Mouse (Mus musculus) myocyte (in vitro differentiated cells): ENCODE results near the gene Cacnb2. TPM values are rescaled to one million over a fixed set of nuclear protein-coding genes. Genes with fewer than 3 reads are reported as not detected.

Experiments
- H3K27me3 ChIP-seq: one replicate; pipeline ENCODE4 v1.6.1; 2011; ENCODE audit not compliant: control insufficient read depth, insufficient read depth, insufficient read length
- H3K36me3 ChIP-seq: one replicate; pipeline ENCODE4 v1.6.1; 2011; ENCODE audit not compliant: control insufficient read depth, insufficient read depth
- H3K4me2 ChIP-seq: one replicate; pipeline ENCODE4 v1.6.1; 2011; ENCODE audit warnings: low read depth, control low read depth
- H3K4me3 ChIP-seq: one replicate; pipeline ENCODE4 v1.5.1; 2011; ENCODE audit warnings: mild to moderate bottlenecking, control low read depth, moderate library complexity
- H3K79me2 ChIP-seq: one replicate; pipeline ENCODE4 v1.6.1; 2011; ENCODE audit not compliant: control insufficient read depth, insufficient read depth
- H3ac ChIP-seq: one replicate; pipeline ENCODE4 v1.6.1; 2011; ENCODE audit not compliant: control insufficient read depth, insufficient read length
- CEBPB ChIP-seq: IDR thresholded peaks from 2 replicates; pipeline ENCODE4 v1.6.1; 2011; ENCODE audit warnings: mild to moderate bottlenecking, moderate library complexity; ENCODE audit not compliant: poor library complexity, insufficient read depth, severe bottlenecking
- E2F4 ChIP-seq: IDR thresholded peaks from one replicate; pipeline ENCODE4 v1.6.1; 2011; ENCODE audit warnings: mild to moderate bottlenecking, control low read depth, moderate library complexity; ENCODE audit not compliant: insufficient read depth
- MAX ChIP-seq: IDR thresholded peaks from one replicate; pipeline ENCODE4 v1.6.1; 2011; ENCODE audit warnings: low read depth, mild to moderate bottlenecking, control low read depth
- MYOD1 ChIP-seq, 3 experiments: IDR thresholded peaks; one replicate each; pipeline ENCODE4 v1.6.1; 2011; ENCODE audit warnings: control low read depth in 2 of 3, low read depth in 2 of 3, mild to moderate bottlenecking in 2 of 3, moderate library complexity in 1 of 3; ENCODE audit not compliant: insufficient read length in 2 of 3, control insufficient read depth in 1 of 3
- MYOG ChIP-seq, 3 experiments: IDR thresholded peaks; one replicate each; pipeline ENCODE4 v1.6.1; 2011; ENCODE audit warnings: control low read depth in 2 of 3, low read depth in 2 of 3, mild to moderate bottlenecking in 2 of 3; ENCODE audit not compliant: insufficient read length in 2 of 3, control insufficient read depth in 1 of 3, insufficient read depth in 1 of 3
- POLR2A ChIP-seq: IDR thresholded peaks from one replicate; pipeline ENCODE4 v1.6.1; 2011; ENCODE audit warnings: low read depth, mild to moderate bottlenecking, control low read depth, moderate library complexity; ENCODE audit not compliant: insufficient read length
- POLR2AphosphoS2 ChIP-seq: IDR thresholded peaks from one replicate; pipeline ENCODE4 v1.6.1; 2011; ENCODE audit warnings: low read depth, control low read depth; ENCODE audit not compliant: insufficient read length
- REST ChIP-seq: IDR thresholded peaks from one replicate; pipeline ENCODE4 v1.6.1; 2011; ENCODE audit warnings: mild to moderate bottlenecking, control low read depth, moderate library complexity; ENCODE audit not compliant: insufficient read depth, insufficient read length
- SRF ChIP-seq: IDR thresholded peaks from one replicate; pipeline ENCODE4 v1.6.1; 2011; ENCODE audit warnings: low read depth; ENCODE audit not compliant: control insufficient read depth, insufficient read length
- TCF12 ChIP-seq: IDR thresholded peaks from one replicate; pipeline ENCODE4 v1.6.1; 2011; ENCODE audit warnings: mild to moderate bottlenecking, control low read depth; ENCODE audit not compliant: poor library complexity, insufficient read depth, severe bottlenecking
- TCF3 ChIP-seq: IDR thresholded peaks from one replicate; pipeline ENCODE4 v1.6.1; 2011; ENCODE audit warnings: low read depth, control low read depth; ENCODE audit not compliant: insufficient read length
- USF1 ChIP-seq: IDR thresholded peaks from one replicate; pipeline ENCODE4 v1.6.1; 2011; ENCODE audit warnings: low read depth, mild to moderate bottlenecking, control low read depth, moderate library complexity
- polyA plus RNA-seq: library from polyadenylated mRNA; unstranded; fragments of >200 nt; fragmentation: generic; extraction: Trizol; gene quantifications from one replicate; pipeline ENCODE4 v1.2.1, GENCODE M21; 2012; ENCODE audit warnings: missing spikeins

Cacnb2 gene
- 0.85 TPM for polyA plus RNA-seq

DNA sequence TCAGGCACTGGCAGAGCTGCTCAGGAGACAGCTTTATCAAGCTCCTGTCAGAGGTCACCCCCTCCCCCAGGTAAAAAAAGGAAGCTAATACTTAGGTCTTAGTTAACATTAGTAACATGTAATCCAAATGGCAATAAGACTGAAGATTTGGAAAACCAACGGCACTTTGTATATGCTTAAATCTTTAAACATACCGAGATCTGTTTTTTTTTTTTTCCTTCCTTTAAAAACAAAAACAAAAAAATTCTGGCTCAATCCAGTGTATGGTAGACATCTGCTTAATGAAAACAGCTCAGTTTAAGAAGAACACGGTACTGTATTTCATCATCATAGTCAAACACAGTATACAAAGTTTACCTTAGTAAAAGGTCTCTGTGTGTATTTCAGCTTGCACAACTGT is at the start of gene Cacnb2:
Gene Cacnb2, plus strand, starts transcription at position 301 of the 400 bp plus-strand sequence.
- H3K36me3 ChIP-seq = no peaks in the 10 kb centered on the region
- peak within 1 kb of the TSS; percentile 86 for H3K4me2 ChIP-seq
- peak within 1 kb of the TSS; percentile 45 for H3K4me3 ChIP-seq
- no peaks in the 10 kb centered on the region for H3K27me3 ChIP-seq
- peak within 1 kb of the TSS; percentile 1 for H3ac ChIP-seq
- no peaks in the 10 kb centered on the region for H3K79me2 ChIP-seq
- TF ChIP-seq REST (no peak), SRF (no peak), CEBPB (no peak), MYOD1 (IDR thresholded peaks at IDR 0.05; ENCODE audit: control insufficient read depth in 1 of 3, insufficient read length in 2 of 3, low read depth in 2 of 3) (no peak), MAX (no peak)

DNA sequence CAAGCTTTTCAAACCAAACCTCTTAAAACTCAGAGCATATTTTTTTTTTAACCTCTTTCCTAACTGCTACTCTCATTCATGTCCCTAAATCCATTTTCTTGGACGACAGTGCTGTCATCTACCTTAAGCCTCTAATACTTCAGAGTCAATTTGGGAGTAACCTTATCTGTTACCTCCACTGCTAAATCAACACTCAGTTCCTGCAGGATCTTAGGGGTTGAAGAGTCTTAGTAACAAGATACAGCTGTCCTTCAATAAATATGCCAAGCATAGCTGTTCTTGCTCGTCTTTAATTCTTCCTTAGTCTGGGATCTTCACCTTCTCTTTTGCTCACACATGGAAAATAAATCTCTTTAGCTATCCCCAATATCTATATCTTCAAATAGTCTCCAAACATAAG is 34.9 kb upstream of the Cacnb2 start:
- Histone ChIP-seq H3K36me3 (no peaks in the 10 kb centered on the region), H3K4me2 (no peak overlapping the region), H3ac (no peak overlapping the region), H3K79me2 (no peaks in the 10 kb centered on the region), H3K27me3 (no peaks in the 10 kb centered on the region), H3K4me3 (no peak overlapping the region)
- no peak for TF ChIP-seq USF1
- no peak for TF ChIP-seq CEBPB
- no peak for TF ChIP-seq REST
- no peak for TF ChIP-seq MAX
- TF ChIP-seq TCF3 = no peak
- TF ChIP-seq POLR2A = no peak
- no peak for TF ChIP-seq MYOG (IDR thresholded peaks at IDR 0.05; ENCODE audit: control insufficient read depth in 1 of 3, insufficient read depth in 1 of 3, insufficient read length in 2 of 3, low read depth in 2 of 3)
- no peak for TF ChIP-seq TCF12

DNA sequence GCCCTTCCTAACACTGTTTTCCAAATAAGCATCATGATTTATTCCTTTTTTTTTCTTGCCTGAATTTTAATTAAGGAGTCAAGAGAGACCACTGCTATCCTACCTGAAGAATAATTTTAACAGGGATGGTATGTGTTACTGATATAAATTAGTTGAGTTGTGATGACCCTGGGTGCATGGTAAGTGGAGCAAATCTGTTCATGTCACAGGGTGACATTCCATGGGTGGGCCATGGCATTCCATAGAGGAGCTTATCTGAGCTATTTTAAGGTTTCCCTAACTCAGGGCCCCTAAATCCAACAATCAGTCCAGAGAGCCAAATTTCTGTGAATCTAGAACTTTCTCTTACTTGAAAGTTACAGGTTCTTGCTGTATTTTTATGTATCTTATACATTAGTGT is 31.6 kb upstream of the Cacnb2 start:
- H3K36me3 ChIP-seq = no peaks in the 10 kb centered on the region
- H3K79me2 ChIP-seq = no peaks in the 10 kb centered on the region
- H3K27me3 ChIP-seq = no peaks in the 10 kb centered on the region
- no peak overlapping the region for H3K4me3 ChIP-seq
- no peak overlapping the region for H3K4me2 ChIP-seq
- no peak overlapping the region for H3ac ChIP-seq
- TF ChIP-seq POLR2A = no peak
- no peak for TF ChIP-seq USF1

DNA sequence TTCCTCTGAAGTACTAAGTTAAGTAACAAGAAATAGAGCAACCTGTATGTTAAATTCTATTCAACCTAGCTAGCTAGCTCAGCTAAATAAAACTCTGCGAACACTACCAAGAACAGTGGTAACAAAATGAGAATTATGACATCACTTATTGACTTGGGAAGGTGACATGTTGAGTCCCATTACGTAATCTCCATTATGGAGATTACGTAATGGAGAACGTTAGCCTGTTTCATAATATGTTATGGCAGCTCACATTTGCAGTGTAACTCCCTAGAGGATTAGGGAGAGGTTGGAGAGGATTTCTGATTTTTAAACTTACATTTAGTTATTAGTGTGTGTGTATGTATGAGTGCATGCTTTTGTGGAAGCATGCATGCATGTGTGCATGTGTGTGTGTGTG is 13.3 kb upstream of the Cacnb2 start:
- Histone ChIP-seq H3K4me3 (no peak overlapping the region), H3ac (no peak overlapping the region), H3K27me3 (no peaks in the 10 kb centered on the region), H3K36me3 (no peaks in the 10 kb centered on the region), H3K79me2 (no peaks in the 10 kb centered on the region), H3K4me2 (no peak overlapping the region)
- TF ChIP-seq MAX (no peak), CEBPB (0 out of 2 replicates have a peak, but pooled peaks have one; percentile 10)

DNA sequence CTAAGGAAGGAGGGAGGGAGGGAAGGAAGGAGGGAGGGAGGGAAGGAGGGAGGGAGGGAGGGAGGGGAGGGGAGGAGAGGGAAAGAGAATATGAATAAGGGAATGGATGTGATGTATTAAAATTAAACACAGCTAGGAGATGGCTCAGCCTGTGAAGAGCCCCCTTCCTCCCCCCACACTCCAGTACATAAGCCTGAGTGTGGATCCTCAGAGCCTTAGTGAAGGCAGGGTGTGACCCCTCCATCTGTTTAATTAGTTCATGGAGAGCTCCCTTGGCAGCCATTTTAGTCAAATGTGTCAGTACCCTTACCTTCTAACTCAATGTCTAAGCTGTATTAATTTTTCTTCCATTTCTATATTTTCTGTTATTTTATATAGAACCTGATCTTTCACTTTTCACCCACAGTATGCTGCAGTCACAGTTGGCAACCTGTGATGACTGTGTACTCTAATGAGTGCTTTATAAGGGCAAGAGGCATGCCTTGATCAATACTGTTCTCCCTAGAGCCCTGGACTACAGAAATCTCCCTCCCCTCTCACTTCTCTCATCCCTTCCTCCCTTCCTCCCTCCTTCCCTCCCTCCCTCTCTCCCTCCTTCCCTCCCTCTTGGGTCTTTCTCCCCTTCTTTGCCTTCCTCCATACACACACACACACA is 4.9 kb upstream of the Cacnb2 start:
- H3K27me3 ChIP-seq = no peaks in the 10 kb centered on the region
- no peaks in the 10 kb centered on the region for H3K79me2 ChIP-seq
- no peak overlapping the region for H3K4me3 ChIP-seq
- no peak for TF ChIP-seq USF1
- no peak for TF ChIP-seq REST
- TF ChIP-seq E2F4 = no peak
- TF ChIP-seq POLR2AphosphoS2 = no peak
- TF ChIP-seq TCF3 = no peak
- TF ChIP-seq MYOG (IDR thresholded peaks at IDR 0.05; ENCODE audit: control insufficient read depth in 1 of 3, insufficient read depth in 1 of 3, insufficient read length in 2 of 3, low read depth in 2 of 3) = no peak
- TF ChIP-seq CEBPB = no peak
- no peak for TF ChIP-seq POLR2A
- no peak for TF ChIP-seq MYOD1 (IDR thresholded peaks at IDR 0.05; ENCODE audit: control insufficient read depth in 1 of 3, insufficient read length in 2 of 3, low read depth in 2 of 3)
- TF ChIP-seq MAX = no peak
- no peak for TF ChIP-seq SRF
- TF ChIP-seq TCF12 = no peak
- H3K36me3 ChIP-seq = no peaks in the 10 kb centered on the region
- no peak overlapping the region for H3K4me2 ChIP-seq
- no peak overlapping the region for H3ac ChIP-seq
